Mouse (Mus musculus) 3134 (cell line): Measurements from ENCODE around the gene A230050P20Rik.

Source experiments
- DNase-seq: peaks from one replicate; pipeline ENCODE4 v3.0.0-alpha.2; 2011; ENCODE audit warnings: low spot score; ENCODE audit not compliant: insufficient read length; ENCODE audit errors: extremely low read depth

A230050P20Rik gene

GRCm38 (mm10) chr9:20893590-20894343 lies 25.3 kb downstream of the A230050P20Rik start:
- no peak for DNase-seq

DNA sequence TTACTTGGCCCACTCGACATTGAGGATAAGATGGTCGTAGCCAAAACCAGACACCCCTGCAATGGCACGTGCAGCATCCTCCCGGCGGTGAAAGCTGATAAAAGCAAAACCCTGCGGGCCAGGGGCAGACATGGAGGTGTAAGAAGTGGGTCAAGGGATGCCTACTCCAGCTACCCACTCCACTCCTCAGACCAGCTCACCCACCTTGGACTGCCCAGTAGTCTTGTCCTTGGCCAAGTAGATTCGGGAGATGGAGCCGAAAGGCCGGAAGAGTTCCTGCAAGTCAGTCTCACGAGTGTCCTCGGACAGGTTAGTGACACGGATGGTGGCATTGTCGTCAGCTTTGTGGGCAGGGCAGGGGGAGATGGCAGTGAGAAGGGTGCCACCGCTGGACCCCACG lies 26.2 kb downstream of the A230050P20Rik start:
- DNase-seq: no peak

DNA sequence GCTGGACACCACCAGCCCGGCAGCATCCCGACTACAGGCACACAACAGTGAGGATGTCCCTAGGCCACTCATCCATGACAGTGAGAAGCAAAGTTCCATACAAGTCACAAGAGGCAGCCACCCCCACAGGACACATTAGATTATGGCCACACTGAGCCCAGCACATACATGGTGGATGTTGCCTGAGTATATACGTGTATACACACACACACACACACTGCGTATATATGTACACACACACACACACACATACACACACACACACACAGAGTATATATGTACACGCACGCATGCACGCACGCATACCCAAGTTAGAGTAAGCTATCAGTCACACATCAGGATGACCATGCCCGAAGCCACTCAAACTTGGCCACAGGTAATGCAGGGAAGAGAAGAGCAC lies 26.9 kb downstream of the A230050P20Rik start:
- no peak for DNase-seq

DNA sequence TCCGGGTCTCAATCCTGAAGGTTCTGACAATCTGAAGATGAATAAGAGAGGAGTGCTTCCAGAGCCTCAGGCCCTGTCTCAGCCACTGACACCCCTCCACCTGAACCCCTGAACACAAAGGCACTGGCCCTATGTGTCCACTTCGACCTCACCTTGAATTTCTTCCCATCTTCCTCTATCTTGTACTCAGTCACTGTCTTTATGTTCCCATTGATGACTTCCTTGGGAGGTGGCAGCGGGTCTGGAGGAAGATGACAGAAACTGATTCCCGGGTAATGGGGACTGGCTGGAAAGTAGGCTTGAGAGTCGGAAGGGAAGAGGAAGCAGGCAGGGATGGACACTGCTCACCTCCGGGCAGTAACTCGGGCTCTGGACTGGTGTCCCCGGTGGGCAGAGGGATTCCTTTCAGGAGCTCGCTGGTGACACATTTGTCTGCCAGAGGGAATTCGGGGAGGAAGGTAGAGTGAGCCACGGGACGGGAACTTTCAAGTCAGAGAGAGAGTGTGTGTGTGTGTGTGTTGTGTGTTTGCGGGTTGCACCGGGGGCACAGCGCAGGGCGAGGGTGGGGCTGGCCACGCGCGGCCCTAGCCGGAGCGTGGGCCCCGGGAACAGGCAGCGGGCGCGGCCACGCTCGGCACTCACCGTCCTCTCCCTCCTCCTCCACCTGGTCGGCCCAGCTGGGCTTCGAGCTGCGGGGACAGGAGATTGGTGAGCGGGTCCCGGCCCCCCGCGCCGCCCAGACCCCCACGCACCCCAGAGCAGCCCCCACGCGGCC lies 29.5 kb downstream of the A230050P20Rik start:
- no peak for DNase-seq

- DNase-seq: peak; percentile 85
These were observed 30.1 kb downstream of the A230050P20Rik start, which contains the start of gene Eif3g for GRCm38 (mm10) chr9:20898511-20899073. Eif3g (minus strand) TSS chr9:20898623.

GRCm38 (mm10) chr9:20901466-20902173 lies 33.2 kb downstream of the A230050P20Rik start:
- no peak for DNase-seq

DNA sequence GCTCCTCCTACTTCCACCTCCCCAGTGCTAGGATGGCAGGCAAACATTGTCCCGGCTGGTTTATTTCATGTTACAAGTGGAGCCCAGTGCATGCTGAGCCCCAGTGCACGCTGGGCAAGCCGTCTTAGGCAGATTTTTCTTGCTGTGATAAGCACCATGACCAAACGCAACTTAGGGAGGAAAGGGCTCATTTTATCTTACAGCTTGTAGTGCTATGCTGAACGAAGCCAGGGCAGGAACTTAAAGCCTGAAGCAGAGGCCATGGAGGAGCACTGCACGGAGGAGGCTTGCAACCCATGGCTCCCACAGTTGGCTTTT lies 33.7 kb downstream of the A230050P20Rik start:
- no peak for DNase-seq

DNA sequence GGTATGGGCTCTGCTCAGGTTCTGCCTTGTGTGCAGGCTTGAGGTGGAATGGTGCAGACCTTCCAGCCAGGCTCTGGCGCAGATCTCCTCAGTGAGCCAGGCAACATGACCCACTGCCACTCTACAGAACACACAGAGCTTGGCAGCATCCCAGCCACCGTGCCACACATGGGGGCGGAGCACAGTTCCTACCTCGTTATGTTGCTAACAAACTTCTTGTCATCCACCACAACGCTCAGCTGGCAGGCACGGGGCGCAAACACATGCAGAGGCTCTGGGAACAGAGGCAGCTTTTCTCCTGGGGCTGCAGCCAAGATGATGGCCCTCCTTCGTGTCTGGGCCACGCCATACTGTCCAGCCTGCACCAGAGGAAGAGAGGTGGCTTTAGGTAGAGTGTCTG lies 41.5 kb downstream of the A230050P20Rik start:
- no peak for DNase-seq

- DNase-seq: no peak
These were observed 47.7 kb downstream of the A230050P20Rik start for GRCm38 (mm10) chr9:20916160-20916559.

GRCm38 (mm10) chr9:20923258-20923657 lies 54.8 kb downstream of the A230050P20Rik start:
- no peak for DNase-seq
